Mouse (Mus musculus): ENCODE results near the gene Kyat1. TPM values are rescaled to one million over a fixed set of nuclear protein-coding genes. Genes with fewer than 3 reads are reported as not detected.
A peak's percentile ranks its signal among the peaks of the same experiment; 100 is the strongest.

The Kyat1 gene
- total RNA-seq (2021): 10 to 100 TPM; 22.9 to 24.6 TPM
- long read RNA-seq, experiment 1, transcript Kyat1-201 (13 exons, 1,876 nt): major isoform, 17 of 32 reads
- long read RNA-seq, experiment 1, transcript Kyat1-206 (14 exons, 2,026 nt): minor isoform, 6 of 32 reads
- long read RNA-seq, experiment 1, partial matches to known transcripts: 2 of 32 reads
- long read RNA-seq, experiment 1, other reads (novel, unspliced or antisense): 6 of 32 reads
- long read RNA-seq, experiment 2, transcript Kyat1-206 (14 exons, 2,026 nt): major isoform, 12 of 37 reads
- long read RNA-seq, experiment 2, transcript Kyat1-201 (13 exons, 1,876 nt): minor isoform, 8 of 37 reads
- long read RNA-seq, experiment 2, partial matches to known transcripts: 10 of 37 reads
- long read RNA-seq, experiment 2, other reads (novel, unspliced or antisense): 5 of 37 reads

- DNase-seq: peak; percentile 90
These were observed at the start of gene Kyat1 for GRCm38 (mm10) chr2:30205629-30206357. Kyat1 (minus strand) TSS chr2:30205847.

GRCm38 (mm10) chr2:30253809-30254208 lies 48.2 kb upstream of the Kyat1 start:
- no peak for DNase-seq

GRCm38 (mm10) chr2:30252521-30252920 lies 46.9 kb upstream of the Kyat1 start:
- no peak for DNase-seq

GRCm38 (mm10) chr2:30251417-30252104 lies 45.9 kb upstream of the Kyat1 start:
- peak; percentile 45 for DNase-seq

- no peak for DNase-seq
These were observed 44.8 kb upstream of the Kyat1 start for GRCm38 (mm10) chr2:30250166-30251128.

- no peak for DNase-seq
These were observed 43.5 kb upstream of the Kyat1 start for GRCm38 (mm10) chr2:30249182-30249581.

GRCm38 (mm10) chr2:30247681-30248080 lies 42.0 kb upstream of the Kyat1 start:
- no peak for DNase-seq

- DNase-seq: no peak
These were observed 41.4 kb upstream of the Kyat1 start for GRCm38 (mm10) chr2:30247036-30247435.

- no peak for DNase-seq
These were observed 39.0 kb upstream of the Kyat1 start for GRCm38 (mm10) chr2:30244595-30245178.

- DNase-seq: no peak
These were observed 37.7 kb upstream of the Kyat1 start for GRCm38 (mm10) chr2:30243391-30243790.

GRCm38 (mm10) chr2:30242509-30242908 lies 36.9 kb upstream of the Kyat1 start:
- DNase-seq: peak; percentile 79

- DNase-seq: no peak
These were observed 34.6 kb upstream of the Kyat1 start, which contains the start of gene Gm28035 for GRCm38 (mm10) chr2:30240267-30240666. Gm28035 (plus strand) TSS chr2:30240567.

GRCm38 (mm10) chr2:30239777-30240176 lies 34.1 kb upstream of the Kyat1 start:
- no peak for DNase-seq

- no peak for DNase-seq
These were observed 33.3 kb upstream of the Kyat1 start for GRCm38 (mm10) chr2:30238906-30239465.

- no peak for DNase-seq
These were observed 32.2 kb upstream of the Kyat1 start for GRCm38 (mm10) chr2:30237881-30238280.

- DNase-seq: peak; percentile 100
These were observed 31.7 kb upstream of the Kyat1 start, which contains the start of gene Lrrc8a for GRCm38 (mm10) chr2:30237199-30237880. Lrrc8a (plus strand) TSS chr2:30237715.

GRCm38 (mm10) chr2:30236426-30237198 lies 31.0 kb upstream of the Kyat1 start:
- DNase-seq: no peak

- DNase-seq: no peak
These were observed 29.9 kb upstream of the Kyat1 start for GRCm38 (mm10) chr2:30235593-30235992.

GRCm38 (mm10) chr2:30216293-30216692 lies 10.6 kb upstream of the Kyat1 start:
- no peak for DNase-seq
